Mouse (Mus musculus): ENCODE data around the gene Rasgrp2. TPM values are rescaled to one million over a fixed set of nuclear protein-coding genes. Genes with fewer than 3 reads are reported as not detected.

Gene Rasgrp2
- polyA plus RNA-seq, 1 experiment = 1,280 TPM

DNA sequence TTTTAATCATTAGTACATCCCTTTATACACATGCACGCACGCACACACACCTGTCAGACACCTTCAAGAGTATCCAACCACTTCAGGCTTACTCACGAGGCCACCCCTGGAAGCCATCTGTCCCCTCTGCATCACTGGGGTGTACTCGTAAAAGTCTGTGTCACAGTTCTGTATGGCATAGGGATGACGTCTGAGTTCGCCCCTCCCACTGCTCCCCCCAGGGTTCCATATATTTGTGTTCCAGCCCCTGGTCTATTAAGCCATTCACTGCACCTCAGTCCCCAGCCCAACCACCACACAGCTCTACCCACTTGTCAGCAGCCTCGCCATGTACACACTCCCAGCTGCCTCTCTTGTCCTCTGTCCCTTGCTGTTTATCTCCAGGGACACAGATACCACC is 22.9 kb downstream of the Rasgrp2 start:
- Histone ChIP-seq H3K4me1 (ENCODE audit: control insufficient read depth, insufficient read depth, low read length) (no peaks in the 10 kb centered on the region), H3K4me3 (replicated peaks; ENCODE audit: control insufficient read depth, low read depth, low read length) (no peak overlapping the region), H3K27ac (ENCODE audit: control insufficient read depth, insufficient read depth, low read depth, low read length, poor library complexity) (no peak overlapping the region)
- WGBS = 72% methylated on average over 7 of the region's 7 CpGs
- no peak for TF ChIP-seq POLR2A (IDR thresholded peaks at IDR 0.05; ENCODE audit: borderline replicate concordance, control insufficient read depth, low read depth, low read length)
- no peak for TF ChIP-seq CTCF (IDR thresholded peaks at IDR 0.05; ENCODE audit: control insufficient read depth, insufficient read depth, low read length)

DNA sequence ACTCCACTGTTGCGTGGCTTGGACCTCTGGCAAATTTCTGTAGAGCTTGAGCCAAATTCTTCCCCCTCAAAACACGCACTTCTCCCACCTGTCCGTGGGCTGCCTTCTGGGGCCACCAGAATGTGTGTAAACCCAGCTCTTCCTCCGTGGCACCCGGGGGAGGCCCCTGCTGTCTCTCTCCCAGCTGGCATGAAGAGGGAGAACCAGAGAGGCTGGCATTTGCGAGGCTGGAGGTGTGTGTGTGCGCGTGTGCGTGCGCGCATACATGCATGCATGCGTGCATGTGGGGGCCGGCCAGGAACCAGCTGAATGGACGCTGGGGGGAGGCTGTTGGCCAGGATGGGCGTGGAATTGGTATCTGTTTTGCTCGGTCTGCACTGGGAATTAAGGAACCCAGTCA is 24.1 kb downstream of the Rasgrp2 start:
- 78% methylated on average over 16 of the region's 16 CpGs for WGBS
- Histone ChIP-seq H3K4me1 (ENCODE audit: control insufficient read depth, insufficient read depth, low read length) (no peaks in the 10 kb centered on the region), H3K27ac (ENCODE audit: control insufficient read depth, insufficient read depth, low read depth, low read length, poor library complexity) (no peak overlapping the region), H3K4me3 (replicated peaks; ENCODE audit: control insufficient read depth, low read depth, low read length) (no peak overlapping the region)
- TF ChIP-seq POLR2A (IDR thresholded peaks at IDR 0.05; ENCODE audit: borderline replicate concordance, control insufficient read depth, low read depth, low read length) (no peak), CTCF (IDR thresholded peaks at IDR 0.05; ENCODE audit: control insufficient read depth, insufficient read depth, low read length) (no peak)

DNA sequence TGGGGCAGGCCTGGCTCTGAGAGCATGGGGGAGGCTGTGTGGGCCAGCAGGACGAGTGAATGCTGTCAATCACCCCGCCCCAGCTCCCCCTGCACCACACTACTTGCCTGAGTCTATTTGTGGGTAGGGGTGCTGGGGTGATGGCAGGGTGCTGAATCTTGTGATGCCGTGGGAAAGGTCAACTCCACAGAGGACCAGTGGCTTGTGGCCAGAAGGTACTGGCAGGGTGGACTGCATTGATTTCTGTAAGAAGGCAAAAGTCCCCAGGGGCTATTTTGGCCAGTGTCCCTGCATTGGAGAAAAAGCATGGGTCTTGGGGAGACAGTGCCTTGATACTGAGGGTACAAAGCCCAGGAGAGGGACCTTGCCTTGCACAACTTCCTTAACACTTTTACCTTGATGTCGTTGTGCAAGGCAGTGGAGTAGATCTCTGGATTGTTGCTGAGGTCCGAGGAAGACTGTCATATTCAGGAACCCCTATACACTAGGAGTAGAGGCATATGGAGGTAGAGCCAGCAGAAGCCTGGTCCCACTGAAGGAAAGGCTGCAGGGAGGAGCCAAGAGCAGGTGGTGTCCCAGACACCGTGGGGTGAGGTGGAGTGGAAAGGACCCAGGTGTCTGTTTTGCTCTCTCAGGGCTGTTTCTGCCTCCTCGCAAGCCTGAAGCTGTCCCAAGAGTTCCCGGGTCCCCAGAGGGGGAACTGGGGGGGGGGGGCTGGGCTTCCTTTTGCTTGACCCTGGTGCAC is 25.2 kb downstream of the Rasgrp2 start:
- no peak overlapping the region for H3K4me3 ChIP-seq (replicated peaks; ENCODE audit: control insufficient read depth, low read depth, low read length)
- no peaks in the 10 kb centered on the region for H3K4me1 ChIP-seq (ENCODE audit: control insufficient read depth, insufficient read depth, low read length)
- WGBS = 57% methylated on average over 8 of the region's 8 CpGs
- TF ChIP-seq POLR2A (IDR thresholded peaks at IDR 0.05; ENCODE audit: borderline replicate concordance, control insufficient read depth, low read depth, low read length) (no peak), CTCF (IDR thresholded peaks at IDR 0.05; ENCODE audit: control insufficient read depth, insufficient read depth, low read length) (no peak)
- H3K27ac ChIP-seq (ENCODE audit: control insufficient read depth, insufficient read depth, low read depth, low read length, poor library complexity) = no peak overlapping the region

DNA sequence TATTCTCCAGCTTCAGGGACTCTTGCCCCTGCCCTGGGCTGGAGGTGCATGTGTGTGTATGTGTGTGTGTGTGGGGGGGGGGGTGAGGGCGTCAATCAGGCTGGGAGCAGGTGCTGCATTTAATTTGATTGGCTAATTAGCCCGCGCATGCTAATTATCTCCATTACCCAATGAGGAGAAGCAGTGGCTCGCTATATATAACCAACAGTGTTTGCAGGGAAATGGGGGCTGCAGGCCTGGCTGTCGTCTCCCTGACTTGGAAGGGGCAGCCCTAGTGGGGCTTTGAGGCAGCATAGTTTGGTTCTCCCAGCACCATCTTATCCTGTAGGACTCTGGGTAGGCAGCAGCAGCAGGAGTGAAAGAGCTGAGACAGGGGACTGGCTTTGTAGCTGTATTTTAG is 26.5 kb downstream of the Rasgrp2 start:
- no peaks in the 10 kb centered on the region for H3K4me1 ChIP-seq (ENCODE audit: control insufficient read depth, insufficient read depth, low read length)
- TF ChIP-seq POLR2A (IDR thresholded peaks at IDR 0.05; ENCODE audit: borderline replicate concordance, control insufficient read depth, low read depth, low read length) = no peak
- TF ChIP-seq CTCF (IDR thresholded peaks at IDR 0.05; ENCODE audit: control insufficient read depth, insufficient read depth, low read length) = no peak
- no peak overlapping the region for H3K27ac ChIP-seq (ENCODE audit: control insufficient read depth, insufficient read depth, low read depth, low read length, poor library complexity)
- no peak overlapping the region for H3K4me3 ChIP-seq (replicated peaks; ENCODE audit: control insufficient read depth, low read depth, low read length)
- 52% methylated on average over 5 of the region's 5 CpGs for WGBS

DNA sequence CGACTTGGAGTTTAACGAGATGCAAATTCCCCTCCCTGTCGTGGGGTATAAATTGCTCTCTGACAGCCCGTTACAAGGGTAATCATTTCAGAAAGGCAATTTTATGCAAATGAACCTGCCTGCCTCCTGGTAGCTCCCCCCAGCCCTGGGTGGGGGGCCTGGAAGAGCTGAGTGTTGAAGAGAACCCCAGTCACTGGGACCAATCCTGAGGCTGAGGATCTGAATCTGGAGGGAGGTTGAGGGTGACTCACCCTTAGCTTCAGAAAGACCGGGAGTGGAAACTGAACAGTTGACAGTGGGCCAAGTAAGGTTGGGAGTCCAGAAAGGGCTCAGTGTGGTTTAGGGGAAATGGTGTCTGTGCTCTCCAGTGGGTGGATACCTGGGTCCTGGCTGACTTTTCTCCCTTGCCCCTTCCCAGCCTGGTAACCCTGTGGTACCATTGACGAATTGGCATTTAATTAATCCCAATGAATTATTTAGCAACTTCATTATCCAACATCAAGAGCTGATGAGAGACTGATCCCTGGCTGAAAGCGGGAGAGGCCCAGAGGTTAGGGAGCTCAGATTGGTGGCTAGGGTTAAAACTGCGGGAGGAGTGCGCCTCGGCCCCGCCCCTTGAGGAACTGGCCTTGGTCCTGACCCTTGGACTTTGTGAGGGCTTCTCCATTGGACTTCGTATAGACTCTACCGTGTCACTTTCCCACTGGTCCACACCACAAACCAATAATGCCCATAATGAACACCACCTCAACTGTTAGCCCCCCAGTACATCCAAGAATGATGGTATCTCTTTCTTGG is 27.8 kb downstream of the Rasgrp2 start:
- Histone ChIP-seq H3K4me3 (replicated peaks; ENCODE audit: control insufficient read depth, low read depth, low read length) (no peak overlapping the region), H3K4me1 (ENCODE audit: control insufficient read depth, insufficient read depth, low read length) (no peaks in the 10 kb centered on the region), H3K27ac (ENCODE audit: control insufficient read depth, insufficient read depth, low read depth, low read length, poor library complexity) (no peak overlapping the region)
- TF ChIP-seq POLR2A (IDR thresholded peaks at IDR 0.05; ENCODE audit: borderline replicate concordance, control insufficient read depth, low read depth, low read length) (no peak), CTCF (IDR thresholded peaks at IDR 0.05; ENCODE audit: control insufficient read depth, insufficient read depth, low read length) (no peak)
- 20% methylated on average over 13 of the region's 13 CpGs for WGBS

DNA sequence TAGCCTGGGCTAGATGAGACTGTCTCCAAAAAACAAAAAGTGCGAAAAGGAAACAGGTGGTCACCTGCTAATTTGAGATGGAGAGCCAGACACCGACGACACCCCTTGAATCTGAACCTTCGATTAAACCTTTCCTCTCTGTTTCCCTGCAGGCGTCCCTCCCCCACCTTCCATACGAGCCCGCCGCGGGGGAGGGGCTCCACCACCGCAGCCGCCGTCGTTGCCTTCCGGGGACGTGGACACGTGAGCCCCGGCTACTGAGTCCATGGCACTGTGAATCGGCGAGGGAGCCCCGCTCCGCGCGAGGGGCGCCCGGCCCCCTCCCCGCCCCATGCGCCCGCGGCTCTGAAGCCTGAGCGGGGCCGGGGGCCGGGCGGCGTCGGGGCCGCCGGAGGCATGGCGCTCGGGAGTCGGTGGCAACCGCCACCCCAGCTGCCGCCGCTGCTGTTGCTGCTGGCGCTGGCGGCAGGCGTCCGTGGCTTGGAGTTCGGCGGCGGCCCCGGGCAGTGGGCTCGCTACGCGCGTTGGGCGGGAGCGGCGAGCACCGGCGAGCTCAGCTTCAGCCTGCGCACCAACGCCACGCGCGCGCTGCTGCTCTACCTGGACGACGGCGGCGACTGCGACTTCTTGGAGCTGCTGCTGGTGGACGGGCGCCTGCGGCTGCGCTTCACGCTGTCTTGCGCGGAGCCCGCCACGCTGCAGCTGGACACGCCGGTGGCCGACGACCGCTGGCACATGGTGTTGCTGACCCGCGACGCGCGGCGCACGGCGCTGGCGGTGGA is 28.7 kb downstream of the Rasgrp2 start:
- Histone ChIP-seq H3K27ac (ENCODE audit: control insufficient read depth, insufficient read depth, low read depth, low read length, poor library complexity) (no peak overlapping the region; the same call in 1 of the 2 replicates), H3K4me1 (ENCODE audit: control insufficient read depth, insufficient read depth, low read length) (no peaks in the 10 kb centered on the region), H3K4me3 (replicated peaks; ENCODE audit: control insufficient read depth, low read depth, low read length) (no peak overlapping the region)
- WGBS = 2% methylated on average over 93 of the region's 94 CpGs
- TF ChIP-seq POLR2A (IDR thresholded peaks at IDR 0.05; ENCODE audit: borderline replicate concordance, control insufficient read depth, low read depth, low read length) (no peak), CTCF (IDR thresholded peaks at IDR 0.05; ENCODE audit: control insufficient read depth, insufficient read depth, low read length) (no peak)

DNA sequence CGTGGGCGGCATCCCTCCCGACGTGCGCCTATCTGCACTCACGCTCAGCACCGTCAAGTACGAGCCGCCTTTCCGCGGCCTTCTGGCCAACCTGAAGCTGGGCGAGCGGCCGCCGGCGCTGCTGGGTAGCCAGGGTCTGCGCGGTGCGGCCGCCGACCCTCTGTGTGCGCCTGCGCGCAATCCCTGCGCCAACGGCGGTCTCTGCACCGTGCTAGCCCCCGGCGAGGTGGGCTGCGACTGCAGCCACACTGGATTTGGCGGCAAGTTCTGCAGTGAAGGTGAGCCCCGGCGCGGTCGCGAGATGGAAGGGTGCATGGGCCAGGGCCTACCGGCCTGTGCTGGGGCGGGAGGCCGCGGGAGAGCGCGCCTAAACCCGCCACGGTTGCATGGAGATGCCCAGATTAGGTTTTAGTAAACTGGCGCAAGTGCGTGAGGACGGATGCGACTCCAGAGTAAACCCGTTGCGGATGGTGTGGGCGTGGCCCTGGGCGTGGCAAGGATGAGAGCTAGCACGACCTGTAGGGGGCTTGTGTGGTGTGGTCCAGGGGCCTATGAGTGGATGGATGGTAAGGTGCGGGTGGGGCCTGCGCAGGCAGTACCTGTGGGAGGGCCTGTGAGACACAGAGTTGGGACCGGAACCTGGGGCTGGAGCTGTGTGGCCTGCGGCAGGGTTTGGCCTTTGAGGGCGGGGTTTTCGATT is 29.5 kb downstream of the Rasgrp2 start:
- Histone ChIP-seq H3K4me1 (ENCODE audit: control insufficient read depth, insufficient read depth, low read length) (no peaks in the 10 kb centered on the region), H3K27ac (ENCODE audit: control insufficient read depth, insufficient read depth, low read depth, low read length, poor library complexity) (no peak overlapping the region; the same call in 1 of the 2 replicates), H3K4me3 (replicated peaks; ENCODE audit: control insufficient read depth, low read depth, low read length) (no peak overlapping the region)
- TF ChIP-seq POLR2A (IDR thresholded peaks at IDR 0.05; ENCODE audit: borderline replicate concordance, control insufficient read depth, low read depth, low read length) = no peak
- no peak for TF ChIP-seq CTCF (IDR thresholded peaks at IDR 0.05; ENCODE audit: control insufficient read depth, insufficient read depth, low read length)
- WGBS = 3% methylated on average over 60 of the region's 60 CpGs

Data from bone marrow, adult 2 months (tissue).